Mouse (Mus musculus): ENCODE results near the gene Mapk7.

The Mapk7 gene

GRCm38 (mm10) chr11:61490944-61491520 is 3.2 kb downstream of the Mapk7 start:
- no peak for DNase-seq (ENCODE audit: low read depth in 2 of 2, low spot score in 2 of 2)

GRCm38 (mm10) chr11:61489874-61490273 is 4.3 kb downstream of the Mapk7 start:
- no peak for DNase-seq (ENCODE audit: low read depth in 2 of 2, low spot score in 2 of 2)

GRCm38 (mm10) chr11:61489085-61489484 is 5.1 kb downstream of the Mapk7 start:
- DNase-seq (ENCODE audit: low read depth in 2 of 2, low spot score in 2 of 2), result no peak

DNA sequence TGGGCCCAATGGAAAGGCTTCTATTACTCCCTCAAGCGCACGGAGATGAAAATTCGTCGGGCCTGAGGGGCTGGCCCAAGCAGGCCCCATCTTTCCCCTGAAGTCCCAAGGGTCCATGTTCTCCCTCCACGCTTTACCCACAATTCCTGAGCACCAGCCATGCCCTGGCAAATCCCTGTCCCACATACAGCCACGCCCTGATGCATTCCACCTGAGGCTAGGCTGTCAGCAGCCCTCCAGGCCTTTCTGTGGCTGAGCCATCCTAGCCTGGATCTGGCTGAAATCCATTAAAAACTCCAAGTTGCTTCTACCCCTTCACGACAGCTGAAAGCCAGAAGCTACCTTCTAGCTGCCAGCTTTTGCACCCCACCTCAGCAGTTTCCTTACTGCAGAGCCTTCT is 6.3 kb downstream of the Mapk7 start:
- no peak for DNase-seq (ENCODE audit: low read depth in 2 of 2, low spot score in 2 of 2)

GRCm38 (mm10) chr11:61487401-61487800 is 6.8 kb downstream of the Mapk7 start:
- DNase-seq (ENCODE audit: low read depth in 2 of 2, low spot score in 2 of 2), result no peak

GRCm38 (mm10) chr11:61486458-61487219 is 7.6 kb downstream of the Mapk7 start:
- no peak for DNase-seq (ENCODE audit: low read depth in 2 of 2, low spot score in 2 of 2)

- DNase-seq (ENCODE audit: low read depth in 2 of 2, low spot score in 2 of 2), result no peak
Measured at GRCm38 (mm10) chr11:61485541-61486457, 8.4 kb downstream of the Mapk7 start.

DNA sequence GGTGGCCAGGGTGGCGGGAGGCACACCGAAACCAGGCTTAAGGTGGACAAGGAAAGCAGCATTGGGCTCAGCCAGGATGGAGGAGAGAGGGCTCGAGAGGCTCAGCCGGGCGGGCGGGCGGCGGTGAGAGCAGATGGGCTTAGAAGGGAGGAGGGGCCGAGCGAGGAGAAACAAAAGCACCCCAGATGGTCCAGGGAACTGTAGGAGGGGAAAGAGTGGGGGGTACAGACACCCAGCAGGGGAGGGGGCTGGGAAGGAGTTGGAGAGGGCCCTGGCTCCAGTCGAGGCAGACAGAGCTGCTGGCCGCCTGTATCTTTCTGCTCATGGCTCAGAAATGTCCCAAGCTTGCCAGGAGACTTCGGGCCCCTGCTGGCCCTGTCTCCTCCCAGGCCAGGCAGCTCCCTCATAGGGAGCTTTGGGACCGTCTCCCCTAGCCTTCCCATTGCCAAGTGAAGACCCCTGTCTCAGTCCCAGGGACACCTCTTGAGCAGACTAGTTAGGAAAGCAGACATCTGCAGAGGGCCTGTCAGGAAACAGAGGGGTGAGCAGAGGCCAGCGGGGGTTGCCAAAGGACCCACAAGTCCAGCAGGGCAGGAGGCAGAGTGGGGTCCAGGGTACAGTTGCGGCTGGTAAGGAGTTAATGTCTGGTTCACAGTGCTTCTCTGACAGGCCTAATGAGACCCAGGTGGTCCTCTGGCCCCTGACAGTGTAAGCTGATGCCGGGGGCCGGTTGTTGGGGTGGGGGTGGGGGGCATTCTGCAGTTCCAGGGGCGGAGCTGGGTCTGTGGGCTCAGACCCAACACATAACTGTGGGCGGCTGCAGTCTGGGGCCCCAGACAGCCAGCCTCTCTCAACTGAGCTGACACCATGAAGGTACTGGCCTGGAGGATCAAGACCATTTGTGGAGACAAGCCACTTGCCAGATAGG is 9.3 kb downstream of the Mapk7 start, which contains the start of gene Mfap4:
Mfap4 (plus strand) TSS at position 819 of the 928 bp plus-strand sequence.
- DNase-seq (ENCODE audit: low read depth in 2 of 2, low spot score in 2 of 2), result no peak

DNA sequence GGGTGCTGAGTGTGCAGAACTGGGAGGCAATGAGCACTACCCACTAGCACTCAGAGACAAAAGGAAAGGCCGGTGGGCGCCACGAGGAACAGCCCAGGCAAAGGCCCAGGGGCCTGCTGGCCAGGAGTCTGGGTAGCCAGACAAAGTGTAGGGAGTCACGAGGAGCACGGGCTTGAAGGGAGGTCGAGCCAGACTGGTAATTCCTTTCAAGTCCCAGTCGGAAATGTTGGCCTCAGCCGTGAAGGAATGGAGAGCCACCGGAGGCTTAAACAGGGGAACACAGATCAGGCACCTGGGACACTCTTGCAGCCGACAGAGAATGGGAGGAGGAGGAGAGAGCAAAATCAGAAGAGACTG is 10.0 kb downstream of the Mapk7 start:
- DNase-seq (ENCODE audit: low read depth in 2 of 2, low spot score in 2 of 2), result no peak

DNA sequence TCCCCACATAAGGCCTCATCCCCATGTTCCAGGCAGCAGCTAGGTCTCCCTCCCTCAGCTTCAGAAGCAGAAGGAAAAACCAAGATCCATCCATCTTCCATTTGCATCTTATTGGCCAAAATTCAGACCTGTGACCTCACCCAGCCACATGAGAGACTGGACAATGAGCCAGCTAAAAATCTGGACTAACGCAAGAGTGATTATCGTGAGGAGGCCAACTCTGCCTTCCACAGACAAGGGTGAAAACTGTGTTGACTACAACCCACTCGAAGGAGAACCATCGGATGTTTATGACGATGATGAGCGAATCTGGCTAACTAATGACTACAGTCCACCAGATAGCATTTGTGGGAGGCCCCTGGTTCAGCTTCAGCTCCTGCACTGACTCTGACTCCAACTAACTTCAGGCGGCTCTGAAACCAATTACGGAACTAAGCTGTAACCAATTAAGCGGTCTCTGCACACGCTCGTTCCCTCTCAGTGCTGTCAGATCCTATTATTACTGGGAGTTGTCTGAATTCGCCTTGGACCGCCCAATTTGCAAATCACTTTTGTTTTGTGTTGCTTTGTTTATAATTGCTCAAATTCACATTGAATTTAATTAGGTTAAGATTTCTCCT is 10.9 kb downstream of the Mapk7 start:
- no peak for DNase-seq (ENCODE audit: low read depth in 2 of 2, low spot score in 2 of 2)

DNA sequence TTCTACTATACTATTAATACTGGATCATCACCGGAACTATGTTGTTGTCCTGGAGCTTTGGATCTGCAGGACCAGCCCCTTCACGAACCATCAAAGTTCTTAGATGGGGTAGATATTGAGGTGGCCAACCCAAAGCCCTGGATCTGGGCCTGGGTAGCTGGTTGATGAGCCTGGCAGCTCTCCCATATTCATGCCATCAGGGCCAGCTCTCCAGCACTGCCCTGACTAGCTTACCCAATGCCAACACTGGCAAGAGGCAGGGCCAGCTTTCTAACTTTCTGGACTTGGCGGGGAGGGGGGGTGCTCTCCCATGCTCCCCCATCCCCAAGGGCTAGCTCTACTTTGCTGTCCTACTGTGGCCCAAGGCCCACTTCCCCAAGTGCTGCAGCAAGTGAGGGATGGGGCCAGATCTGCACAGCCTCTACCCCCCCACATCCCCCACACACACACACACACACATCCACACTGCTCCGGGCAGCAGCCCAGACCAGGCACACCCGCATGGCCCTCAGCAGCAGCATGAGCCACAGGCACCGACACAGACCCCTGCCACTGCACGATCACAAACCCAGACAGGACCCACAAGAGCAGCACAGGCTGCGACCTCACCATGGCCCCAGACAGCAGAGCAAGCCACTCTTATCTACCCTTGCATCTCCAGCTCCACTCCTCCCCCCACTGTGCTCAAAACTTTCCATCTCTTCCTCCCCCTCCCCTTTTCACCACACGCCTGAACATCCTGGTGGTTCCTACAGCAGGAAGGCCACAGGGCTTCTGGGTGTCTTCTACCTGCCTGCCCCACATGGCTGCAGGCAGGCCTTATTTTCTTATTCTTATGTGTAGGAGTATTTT is 12.7 kb downstream of the Mapk7 start:
- no peak for DNase-seq (ENCODE audit: low read depth in 2 of 2, low spot score in 2 of 2)

DNA sequence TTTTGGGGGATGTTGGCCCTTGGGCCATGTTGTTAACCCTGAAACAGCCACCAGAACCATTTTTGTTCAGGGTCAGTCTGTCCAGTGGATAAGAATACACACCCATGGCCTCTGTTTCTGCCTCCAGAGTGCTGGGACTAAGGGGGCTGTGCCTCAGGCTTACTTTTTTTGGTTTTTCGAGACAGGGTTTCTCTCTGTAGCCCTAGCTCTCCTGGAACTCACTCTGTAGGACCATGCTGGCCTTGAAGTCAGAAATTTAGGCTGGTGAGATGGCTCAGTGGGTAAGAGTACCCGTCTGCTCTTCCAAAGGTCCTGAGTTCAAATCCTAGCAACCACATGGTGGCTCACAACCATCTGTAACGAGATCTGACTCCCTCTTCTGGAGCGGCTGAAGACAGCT is 15.4 kb downstream of the Mapk7 start:
- no peak for DNase-seq (ENCODE audit: low read depth in 2 of 2, low spot score in 2 of 2)

DNA sequence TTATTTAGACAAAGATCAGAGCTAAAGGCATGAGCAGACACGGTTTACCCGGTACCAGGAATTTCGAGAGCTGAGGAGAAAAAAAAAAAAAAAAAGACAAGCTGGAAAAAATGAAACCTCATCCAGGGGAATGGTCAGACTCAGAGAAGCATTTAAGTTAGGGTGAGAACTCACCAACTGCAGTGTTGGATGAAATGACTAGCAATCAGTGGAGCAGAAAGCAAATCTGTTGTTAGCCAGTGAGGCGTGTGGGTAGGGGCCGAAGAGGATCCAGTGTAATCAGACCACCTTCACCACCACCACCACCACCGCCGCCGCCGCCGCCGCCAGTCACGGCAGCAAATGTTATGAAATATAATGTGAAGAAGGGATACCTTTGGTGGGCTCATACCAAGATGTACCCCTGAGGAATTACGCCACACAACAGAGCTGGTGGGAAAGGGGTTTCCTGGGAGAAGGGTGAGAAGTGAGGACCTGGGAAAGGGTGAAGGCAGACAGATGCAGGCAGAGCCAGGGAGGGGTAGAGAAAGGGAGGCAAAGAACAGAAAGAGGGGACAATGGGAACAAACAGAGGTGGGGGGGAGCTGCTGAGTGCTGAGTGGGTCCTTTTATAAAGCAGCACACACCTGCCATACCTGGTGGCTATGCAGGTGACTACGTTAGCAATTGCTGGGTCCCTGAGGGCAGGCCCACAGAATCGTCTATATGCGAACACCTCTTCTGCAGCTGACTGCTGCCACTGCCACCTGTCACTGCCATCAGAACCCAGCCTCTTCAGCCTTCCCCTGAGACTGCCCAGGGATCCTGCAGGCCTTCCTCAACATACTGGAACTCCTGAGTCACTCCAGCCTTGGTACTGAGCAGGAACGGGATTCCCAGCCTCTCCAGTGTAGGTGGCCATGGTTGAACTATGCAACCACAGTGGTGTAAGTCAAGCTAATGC is 16.4 kb downstream of the Mapk7 start:
- no peak for DNase-seq (ENCODE audit: low read depth in 2 of 2, low spot score in 2 of 2)

DNA sequence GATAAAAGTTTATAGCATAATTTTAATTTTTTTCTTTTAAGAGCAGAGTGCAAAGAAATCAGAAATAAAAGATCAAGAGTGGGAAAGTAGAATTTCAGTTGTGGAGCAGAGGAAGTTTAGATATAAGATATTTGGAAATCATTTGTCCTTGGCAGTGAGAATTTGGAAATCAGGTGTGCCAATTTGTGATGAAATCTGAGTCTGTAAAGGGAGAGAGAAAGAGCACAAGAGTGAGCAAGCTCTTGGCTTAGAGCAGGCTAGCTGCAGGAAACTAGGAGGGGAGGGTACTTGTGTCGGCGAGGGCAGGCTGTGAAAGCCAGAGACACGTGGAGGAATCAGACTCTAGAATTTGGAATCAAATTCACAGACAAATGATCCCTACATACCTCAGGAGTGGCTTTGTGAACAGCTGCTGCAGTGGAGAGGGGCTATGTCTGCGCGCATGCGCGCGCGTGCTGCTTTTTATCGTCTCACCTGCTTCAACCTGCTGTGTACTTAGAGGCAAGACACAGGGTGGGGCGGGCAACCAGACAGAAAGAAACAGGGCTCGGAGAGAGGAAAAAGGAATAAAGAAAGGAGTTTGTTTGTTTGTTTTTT is 17.3 kb downstream of the Mapk7 start:
- DNase-seq (ENCODE audit: low read depth in 2 of 2, low spot score in 2 of 2), result no peak

- DNase-seq (ENCODE audit: low read depth in 2 of 2, low spot score in 2 of 2), result no peak
Measured at GRCm38 (mm10) chr11:61473630-61474029, 20.6 kb downstream of the Mapk7 start.

DNA sequence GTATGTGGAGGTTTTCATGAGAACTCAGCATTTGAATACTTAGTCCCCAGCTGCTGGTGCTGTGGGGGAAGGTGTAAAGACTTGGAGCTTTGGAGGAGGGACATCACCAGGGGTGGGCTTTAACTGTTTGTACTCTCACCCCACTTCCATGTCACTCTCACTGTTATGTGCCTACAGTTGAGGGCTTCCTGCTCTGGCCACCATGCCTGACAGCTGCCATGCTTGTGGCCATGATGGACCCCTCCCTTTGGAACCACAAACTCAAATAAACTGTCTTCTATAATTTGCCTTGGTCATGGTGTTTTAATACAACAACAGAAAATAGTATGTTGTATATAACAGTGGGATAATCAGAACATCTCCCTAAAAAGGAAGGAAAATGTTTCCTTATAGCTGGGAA is 23.3 kb downstream of the Mapk7 start:
- DNase-seq (ENCODE audit: low read depth in 2 of 2, low spot score in 2 of 2), result no peak

DNA sequence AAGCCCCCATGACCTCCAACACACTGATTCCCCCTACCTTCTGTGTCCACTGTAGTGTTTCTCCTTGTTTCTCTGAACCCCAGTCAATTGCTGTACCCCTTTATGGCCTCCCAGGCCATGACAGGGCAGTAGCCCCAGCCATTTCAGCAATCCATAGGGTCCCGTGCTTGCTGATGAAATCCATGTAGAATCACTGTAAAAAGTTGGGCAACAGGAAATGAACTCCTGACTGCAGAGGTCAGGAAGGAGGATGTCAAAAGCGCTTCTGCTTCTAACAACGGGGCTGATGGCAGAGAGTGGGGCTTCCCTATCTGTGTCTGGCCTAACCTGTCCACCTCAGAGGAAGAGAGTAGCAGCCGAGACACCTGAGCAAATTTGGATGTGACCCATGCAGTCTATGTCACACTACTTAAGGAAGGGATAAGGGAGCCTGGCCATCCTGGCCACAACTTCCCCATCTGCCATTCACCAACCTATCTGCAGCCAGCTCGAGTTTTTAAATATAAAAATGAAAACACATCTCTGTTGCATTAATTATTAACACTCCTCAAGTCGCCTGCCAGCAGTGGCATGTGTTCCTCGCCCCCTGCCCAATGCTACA is 24.8 kb downstream of the Mapk7 start:
- no peak for DNase-seq (ENCODE audit: low read depth in 2 of 2, low spot score in 2 of 2)

DNA sequence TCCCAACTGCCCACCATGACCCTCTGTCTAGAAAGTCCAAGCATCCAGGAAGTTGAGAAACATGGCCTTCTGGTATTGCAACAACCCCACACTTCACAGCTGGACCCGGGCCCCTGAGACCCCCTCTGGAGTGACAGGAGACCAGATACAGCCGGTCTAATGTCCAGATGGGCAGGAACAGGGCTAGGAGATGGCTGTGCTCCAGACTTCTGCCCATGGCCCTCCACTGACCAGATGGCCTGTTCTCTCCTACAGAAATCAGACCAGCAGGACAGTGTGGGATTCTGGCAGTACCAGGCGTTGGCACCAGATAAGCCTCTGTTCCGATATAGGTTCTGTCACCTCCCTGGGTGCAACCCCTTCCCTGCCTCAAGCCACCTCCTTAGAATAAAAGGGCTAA is 25.7 kb downstream of the Mapk7 start:
- DNase-seq (ENCODE audit: low read depth in 2 of 2, low spot score in 2 of 2), result no peak

Data from CD8-positive naive resting alpha-beta T cell, adult 2 months (primary cell).